Mouse (Mus musculus): ENCODE measurements at regions not wholly inside any gene's neighbourhood (a gene's known extent, or its start where the extent isn't known, plus 50 kb on each side); places are given as distances from the start of the nearest gene placed in this dataset.

DNA sequence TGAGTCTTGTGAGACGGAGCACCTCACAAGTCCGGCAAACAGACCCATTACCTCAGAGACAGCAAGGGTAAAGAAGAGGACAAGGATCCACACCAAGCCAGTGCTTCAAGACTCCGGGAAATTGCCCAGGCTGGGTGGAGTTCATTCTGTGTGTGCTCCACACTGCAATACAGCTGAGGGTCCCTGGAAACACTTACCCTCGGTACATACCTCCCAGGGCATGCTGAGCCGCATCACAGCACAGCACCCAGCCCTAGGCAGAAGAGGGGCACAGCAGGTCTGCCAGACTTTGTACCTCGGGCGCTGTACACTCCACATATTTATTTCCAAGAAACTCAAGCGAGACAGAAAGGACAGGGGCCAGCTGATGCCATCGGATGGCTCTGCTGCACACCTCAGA lies 54.5 kb upstream of the Cmc1 start:
- no peak for DNase-seq

DNA sequence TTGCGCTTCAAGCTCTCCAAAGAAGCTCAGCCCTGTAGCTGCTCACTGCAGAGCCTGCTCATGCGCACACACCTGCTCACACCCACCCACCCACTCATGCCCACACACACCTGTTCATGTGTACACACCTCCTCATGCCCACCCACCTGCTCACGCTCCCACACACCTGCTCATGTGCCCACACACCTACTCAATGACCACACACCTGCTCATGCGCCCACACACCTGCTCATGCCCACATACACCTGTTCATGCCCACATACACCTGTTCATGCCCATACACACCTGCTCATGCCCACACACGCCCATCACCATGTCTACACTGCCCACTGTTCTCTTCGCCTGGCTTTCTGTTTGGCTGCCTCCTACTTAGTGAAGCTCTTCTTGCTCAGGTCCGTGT lies 56.5 kb upstream of the Cmc1 start:
- DNase-seq = no peak

DNA sequence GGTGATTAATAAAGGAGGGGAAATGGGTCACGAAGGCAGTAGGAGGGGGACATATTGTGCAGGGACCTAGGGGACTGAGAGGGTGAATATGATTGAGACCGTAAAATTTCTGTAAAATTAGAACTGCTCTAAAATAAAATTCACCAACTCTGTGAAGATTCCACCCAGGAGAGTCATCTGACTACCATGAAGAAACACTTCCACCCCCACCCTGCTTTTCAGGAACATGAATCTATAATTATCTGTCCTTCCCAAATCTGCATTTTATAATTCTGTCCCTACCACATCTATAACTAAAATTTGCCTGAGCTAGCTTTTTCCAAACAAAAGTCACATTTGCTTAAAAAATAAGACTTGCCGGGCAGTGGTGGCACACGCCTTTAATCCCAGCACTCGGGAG lies 69.7 kb upstream of the Cmc1 start:
- DNase-seq = no peak

DNA sequence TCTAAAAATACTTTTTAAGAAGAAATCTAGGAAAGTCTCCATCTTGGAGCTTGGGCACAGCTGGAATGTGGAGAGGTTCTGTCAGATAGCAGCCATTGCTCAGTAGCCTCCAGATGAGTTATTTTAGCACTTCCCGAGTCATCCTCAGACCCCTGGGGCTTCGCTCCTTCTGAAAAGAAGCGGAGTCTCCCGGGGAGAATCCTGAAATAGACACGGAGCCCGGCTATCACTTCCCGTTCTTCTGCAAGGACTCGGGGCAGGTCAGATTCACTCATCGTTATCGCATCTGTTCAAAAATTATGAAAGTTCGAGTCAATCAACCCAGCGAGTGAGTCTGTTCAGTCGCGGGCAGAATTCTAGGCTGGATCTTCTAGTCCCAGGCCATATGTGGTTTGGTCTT lies 71.2 kb upstream of the Cmc1 start:
- no peak for DNase-seq

GRCm38 (mm10) chr9:118227401-118228061 lies 77.6 kb upstream of the Cmc1 start:
- DNase-seq = no peak

GRCm38 (mm10) chr9:118228691-118229427 lies 78.9 kb upstream of the Cmc1 start:
- no peak for DNase-seq

GRCm38 (mm10) chr9:118240711-118241110 lies 90.7 kb upstream of the Cmc1 start:
- no peak for DNase-seq

- DNase-seq = no peak
Observed at GRCm38 (mm10) chr9:118246820-118247628, 97.0 kb upstream of the Cmc1 start.

DNA sequence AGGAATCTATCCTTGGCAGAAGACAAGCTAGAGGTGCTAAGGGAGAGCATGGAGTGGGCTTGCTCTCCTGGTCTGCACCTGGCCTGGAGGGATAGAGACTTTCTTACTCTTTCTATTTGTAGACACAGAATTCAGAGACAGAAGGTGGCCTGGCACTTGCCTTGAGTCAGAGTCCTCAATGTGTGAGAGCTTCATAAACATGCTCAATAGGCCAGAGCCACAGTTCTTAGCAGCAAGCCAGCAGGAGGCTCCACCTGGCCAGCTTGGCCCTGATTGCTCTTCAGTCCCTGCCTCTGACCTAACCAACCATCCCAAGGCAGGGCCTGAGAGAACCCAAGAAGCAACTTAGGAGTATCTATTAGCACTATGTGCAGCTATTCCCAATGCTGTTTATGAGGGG lies 103.9 kb upstream of the Cmc1 start:
- DNase-seq = no peak

DNA sequence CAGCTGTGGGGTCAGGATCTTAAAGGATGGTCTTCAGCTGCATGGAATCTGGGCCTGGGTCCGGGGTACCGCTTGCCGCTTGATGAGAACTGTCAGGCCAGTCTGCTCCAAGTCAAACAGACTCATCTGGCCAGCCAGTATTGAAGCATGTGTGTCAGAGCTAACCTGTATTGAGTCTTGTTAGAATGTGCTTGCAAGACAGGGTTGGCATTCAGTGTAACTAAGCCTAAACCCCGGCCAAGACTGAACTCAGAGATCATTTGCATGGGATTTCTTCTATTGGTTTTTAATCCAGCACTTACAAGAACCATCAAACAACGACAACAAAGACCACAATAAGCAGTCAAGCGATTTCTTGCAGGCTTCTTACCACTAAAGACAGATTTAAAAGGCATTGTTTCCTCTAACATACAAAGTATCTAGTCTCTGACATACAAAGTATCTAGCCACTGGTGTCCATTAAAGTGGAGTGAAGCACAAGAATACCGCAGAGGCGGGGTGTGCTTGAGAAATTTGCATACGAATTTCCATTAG lies 105.3 kb upstream of the Cmc1 start:
- no peak for DNase-seq

DNA sequence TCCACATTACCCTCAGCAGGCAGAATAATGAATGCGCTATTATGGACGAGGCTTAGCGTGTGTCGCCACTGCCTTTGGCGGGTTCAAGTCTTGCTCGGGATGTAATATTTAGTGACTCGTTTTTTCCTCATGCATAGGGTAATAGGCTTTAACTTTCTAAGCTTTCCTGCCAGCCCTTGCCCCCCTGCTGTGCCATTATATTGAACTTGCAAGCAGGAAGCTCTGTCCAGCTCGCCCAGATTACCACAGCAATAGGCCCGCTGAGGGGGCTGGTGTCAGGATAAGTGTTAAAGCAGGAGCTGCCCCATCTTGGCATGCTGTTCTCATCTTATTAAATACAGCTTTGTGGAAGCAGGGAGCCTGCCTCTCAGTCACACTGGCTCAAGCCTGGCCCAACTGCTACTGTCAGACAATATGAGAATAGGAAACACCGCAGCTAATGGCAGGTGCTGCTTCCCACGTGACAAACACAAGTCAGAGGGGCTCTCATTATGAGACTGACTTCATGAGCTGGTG lies 105.8 kb upstream of the Cmc1 start:
- no peak for DNase-seq

GRCm38 (mm10) chr9:118266298-118266697 lies 116.3 kb upstream of the Cmc1 start:
- no peak for DNase-seq

- DNase-seq = no peak
Observed at GRCm38 (mm10) chr9:118271681-118272080, 121.7 kb upstream of the Cmc1 start.

GRCm38 (mm10) chr9:118272713-118273407 lies 122.9 kb upstream of the Cmc1 start:
- DNase-seq = peak; percentile 12 to 27

GRCm38 (mm10) chr9:118285481-118285880 lies 135.5 kb upstream of the Cmc1 start:
- no peak for DNase-seq

DNA sequence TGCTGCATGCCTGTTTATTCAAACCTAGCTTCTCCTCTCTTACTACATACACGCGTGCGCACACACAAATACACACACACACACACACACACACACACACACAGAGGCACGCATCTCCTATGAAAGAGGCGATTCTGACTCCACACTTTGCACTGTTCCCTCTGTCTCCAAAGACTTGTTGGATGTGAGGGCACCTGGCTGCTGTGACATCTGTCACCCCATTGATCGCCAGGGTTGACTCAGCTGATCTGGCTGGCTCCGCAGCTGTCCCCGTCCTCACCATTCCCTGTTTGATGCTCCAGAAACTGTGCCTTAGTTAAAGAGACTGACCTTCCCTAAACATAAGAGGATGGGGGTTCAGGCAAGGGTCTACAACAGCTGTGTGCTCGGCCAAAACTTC lies 137.6 kb upstream of the Cmc1 start:
- DNase-seq = no peak

GRCm38 (mm10) chr9:118292836-118293235 lies 142.9 kb upstream of the Cmc1 start:
- no peak for DNase-seq

DNA sequence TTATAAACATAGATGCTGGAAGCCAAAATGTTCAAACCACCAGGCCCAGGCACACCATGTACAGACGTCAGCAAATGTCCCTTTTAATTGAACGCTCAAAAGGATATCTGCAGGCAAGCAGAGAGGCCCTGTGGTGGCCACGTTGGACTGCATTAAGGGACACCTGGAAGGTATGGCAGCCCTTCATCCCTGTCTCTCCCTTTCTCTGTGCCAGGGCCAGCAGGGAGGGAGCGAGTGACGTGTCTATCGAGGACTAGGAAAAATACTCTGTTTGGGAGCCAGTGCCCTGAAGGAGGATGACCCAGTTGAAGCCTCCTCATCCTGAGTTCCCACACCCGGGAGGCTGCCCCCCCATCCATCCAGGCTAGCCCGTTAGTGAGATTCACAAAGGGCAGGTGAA lies 144.0 kb upstream of the Cmc1 start:
- no peak for DNase-seq

DNA sequence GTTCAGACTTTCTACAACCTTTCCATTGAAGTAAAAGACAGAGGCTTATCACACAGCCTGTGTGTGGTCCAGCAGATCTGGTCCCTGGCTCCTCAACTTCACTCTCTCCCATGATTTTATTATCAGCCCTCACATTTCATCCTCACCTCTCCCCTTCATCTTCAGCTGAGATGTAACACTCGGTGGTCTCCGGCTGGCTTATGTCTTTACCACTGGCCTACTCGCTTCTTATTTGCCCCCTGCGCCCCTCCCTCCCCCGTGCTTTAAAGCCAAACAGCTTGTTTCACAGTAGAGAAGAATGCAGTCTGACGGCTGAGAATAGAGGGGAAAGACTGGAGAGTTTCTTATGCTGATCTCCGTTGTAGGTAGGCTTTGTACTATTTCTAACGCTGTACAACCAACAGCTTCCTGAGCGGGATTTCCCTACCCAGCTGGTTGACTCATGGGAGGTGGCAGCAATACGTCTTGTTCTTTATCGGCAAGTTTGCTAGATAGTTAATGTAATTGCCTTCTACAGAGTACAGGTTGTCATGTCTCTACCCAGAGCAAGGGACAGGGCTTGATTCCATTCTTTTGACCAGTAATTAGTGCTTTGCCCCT lies 152.9 kb upstream of the Cmc1 start:
- DNase-seq = peak in 1 of 2 experiments; percentile 4

GRCm38 (mm10) chr9:118318357-118319140 lies 159.5 kb upstream of the Eomes start:
- DNase-seq = no peak

GRCm38 (mm10) chr9:118323796-118324195 lies 154.2 kb upstream of the Eomes start:
- DNase-seq = no peak

All from lung, postnatal 4 days (tissue).